Mouse (Mus musculus): ENCODE measurements around the gene Pole4.

GRCm38 (mm10) chr6:82714841-82715240 is 9.7 kb upstream of the Pole4 start:
- TF ChIP-seq POLR2A (IDR thresholded peaks at IDR 0.05; ENCODE audit: insufficient read depth, low read length) (no peak), CTCF (IDR thresholded peaks at IDR 0.05; ENCODE audit: low read depth, low read length) (no peak)

All from ES-Bruce4 (cell line).